Mouse (Mus musculus) kidney, postnatal 0 days (tissue): ENCODE data around the gene Fas. TPM values are rescaled to one million over a fixed set of nuclear protein-coding genes. Genes with fewer than 3 reads are reported as not detected.

ENCODE experiments used
- ATAC-seq: fragments of 200-750 bp; cut with Nextera tagmentation; replicated peaks from 2 replicates; pipeline ENCODE4 v1.8.0; 2017; ENCODE audit warnings: low read depth, moderate number of reproducible peaks, moderate TSS enrichment, moderate library complexity; ENCODE audit not compliant: low FRiP score
- DNase-seq: peaks from one replicate; pipeline ENCODE4 v3.0.0-alpha.2; 2016; ENCODE audit warnings: low spot score
- H3K27ac ChIP-seq: fragments of 300-500 bp; sonication (generic); 2 replicates; pipeline ENCODE4 v1.5.1; 2014; ENCODE audit warnings: mild to moderate bottlenecking
- H3K27me3 ChIP-seq: fragments of 300-500 bp; sonication (generic); 2 replicates; pipeline ENCODE4 v1.6.1; 2014; ENCODE audit warnings: low read length, mixed read lengths; ENCODE audit not compliant: insufficient read depth
- H3K36me3 ChIP-seq: fragments of 300-500 bp; sonication (generic); 2 replicates; pipeline ENCODE4 v1.6.1; 2014; ENCODE audit warnings: low read length, mixed read lengths; ENCODE audit not compliant: insufficient read depth
- H3K4me1 ChIP-seq: fragments of 300-500 bp; sonication (generic); replicated peaks from 2 replicates; pipeline ENCODE4 v1.6.1; 2014; ENCODE audit warnings: antibody characterized with exemption, low read length, mixed read lengths; ENCODE audit not compliant: insufficient read depth
- H3K4me2 ChIP-seq: fragments of 300-500 bp; sonication (generic); 2 replicates; pipeline ENCODE4 v1.6.1; 2014; ENCODE audit warnings: mild to moderate bottlenecking, low read length, moderate library complexity, mixed read lengths
- H3K4me3 ChIP-seq: fragments of 300-500 bp; sonication (generic); replicated peaks from 2 replicates; pipeline ENCODE4 v1.5.1; 2014; ENCODE audit warnings: low read depth, low read length
- H3K9ac ChIP-seq: fragments of 300-500 bp; sonication (generic); 2 replicates; pipeline ENCODE4 v1.6.1; 2014; ENCODE audit warnings: low read depth, low read length
- H3K9me3 ChIP-seq: fragments of 300-500 bp; sonication (generic); replicated peaks from 2 replicates; pipeline ENCODE4 v1.6.1; 2016; ENCODE audit warnings: low read length, inconsistent platforms, mixed read lengths
- CTCF ChIP-seq: IDR thresholded peaks from 2 replicates; pipeline ENCODE4 v1.5.1; 2016; ENCODE audit warnings: antibody characterized with exemption, low read depth, mild to moderate bottlenecking, moderate library complexity
- WGBS: fragments of 180-500 bp; shearing (Covaris S2); extraction: QIAGEN DNeasy Blood & Tissue Kit; methylation state at CpG from one replicate; pipeline ENCODE4 v1.1.7; 2014; 5-methylcytosine and 5-hydroxymethylcytosine counted together
- polyA plus RNA-seq: library from polyadenylated mRNA; unstranded; fragments of >200 nt; fragmentation: Nextera tagmentation; extraction: Ambion mirVana; gene quantifications from 2 replicates; pipeline ENCODE4 v1.2.1, GENCODE M21; 2015

Fas gene
- polyA plus RNA-seq, 1 experiment from 2014 or later: 8.4 TPM

GRCm38 (mm10) chr19:34251900-34252299, 38.6 kb upstream of the Fas start:
- Histone ChIP-seq H3K27ac (no peak overlapping the region), H3K4me3 (no peak overlapping the region), H3K27me3 (no peaks in the 10 kb centered on the region), H3K9ac (no peak overlapping the region), H3K4me1 (0 out of 2 replicates have a peak, but pooled peaks cover 5% of the 10 kb centered on the region), H3K36me3 (no peaks in the 10 kb centered on the region), H3K4me2 (peak overlapping the region; percentile 41; the same call in 1 of the 2 replicates), H3K9me3 (no peaks in the 10 kb centered on the region)
- DNase-seq (no peak), ATAC-seq (no peak)
- TF ChIP-seq CTCF: no peak
- WGBS: 62% methylated on average over 2 of the region's 2 CpGs

- no peaks in the 10 kb centered on the region for H3K9me3 ChIP-seq
- H3K27ac ChIP-seq: no peak overlapping the region
- TF ChIP-seq CTCF: no peak
- H3K9ac ChIP-seq: no peak overlapping the region
- 43% methylated on average over 9 of the region's 9 CpGs for WGBS
- ATAC-seq: no peak; the same call in 1 of the 2 replicates
- no peak overlapping the region for H3K4me3 ChIP-seq
- DNase-seq: peak; percentile 52
- H3K36me3 ChIP-seq: no peaks in the 10 kb centered on the region
- no peaks in the 10 kb centered on the region for H3K27me3 ChIP-seq
- 0 out of 2 replicates have a peak, but pooled peaks cover 5% of the 10 kb centered on the region for H3K4me1 ChIP-seq
- H3K4me2 ChIP-seq: peak overlapping the region; percentile 41; the same call in 1 of the 2 replicates
Observed at GRCm38 (mm10) chr19:34252450-34252849, 38.0 kb upstream of the Fas start.

GRCm38 (mm10) chr19:34254101-34254879, 36.2 kb upstream of the Fas start:
- no peak for TF ChIP-seq CTCF
- peak overlapping the region; percentile 40; the same call in 1 of the 2 replicates for H3K9ac ChIP-seq
- 32% methylated on average over 14 of the region's 14 CpGs for WGBS
- H3K4me2 ChIP-seq: peak overlapping the region; percentile 51
- ATAC-seq (no peak), DNase-seq (peak; percentile 49)
- no peaks in the 10 kb centered on the region for H3K9me3 ChIP-seq
- no peaks in the 10 kb centered on the region for H3K27me3 ChIP-seq
- H3K27ac ChIP-seq: peak overlapping the region; percentile 78
- no peaks in the 10 kb centered on the region for H3K36me3 ChIP-seq
- H3K4me3 ChIP-seq: peak overlapping the region; percentile 40
- 0 out of 2 replicates have a peak, but pooled peaks cover 5% of the 10 kb centered on the region for H3K4me1 ChIP-seq

- WGBS: 20% methylated on average over 16 of the region's 16 CpGs
- H3K27me3 ChIP-seq: no peaks in the 10 kb centered on the region
- peak; percentile 85 for DNase-seq
- H3K9me3 ChIP-seq: no peaks in the 10 kb centered on the region
- peak within 1 kb of the TSS; percentile 78 for H3K27ac ChIP-seq
- peak within 1 kb of the TSS; percentile 51 for H3K4me2 ChIP-seq
- ATAC-seq: peak; percentile 67
- H3K36me3 ChIP-seq: no peaks in the 10 kb centered on the region
- H3K4me1 ChIP-seq: 0 out of 2 replicates have a peak, but pooled peaks cover 5% of the 10 kb centered on the region
- H3K4me3 ChIP-seq: peak within 1 kb of the TSS; percentile 40
- peak within 1 kb of the TSS; percentile 40; the same call in 1 of the 2 replicates for H3K9ac ChIP-seq
- no peak for TF ChIP-seq CTCF
Observed at GRCm38 (mm10) chr19:34254880-34255681, 35.4 kb upstream of the Fas start, which contains the start of gene Acta2. Acta2 (minus strand) TSS chr19:34255590.

DNA sequence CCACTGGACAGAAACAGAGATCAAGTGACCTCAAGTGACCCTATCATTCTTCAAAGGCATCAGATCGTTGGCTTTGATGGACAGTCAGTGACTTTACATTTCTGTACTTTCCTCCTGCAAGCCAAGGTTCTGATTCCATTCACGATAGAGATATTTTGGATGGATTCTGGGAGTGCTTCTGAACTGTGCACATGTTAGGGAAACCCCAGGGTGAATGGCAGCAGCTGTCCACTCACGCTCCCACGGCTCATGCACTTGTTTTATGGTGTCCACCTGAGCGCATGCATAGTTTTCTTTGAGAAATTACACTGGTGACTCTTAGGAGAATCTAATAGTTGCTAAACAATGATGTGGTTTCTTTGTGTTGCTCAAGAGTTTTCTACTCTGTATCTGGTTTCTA, 34.3 kb upstream of the Fas start:
- Histone ChIP-seq H3K9me3 (no peaks in the 10 kb centered on the region), H3K4me3 (no peak overlapping the region), H3K9ac (no peak overlapping the region), H3K27me3 (no peaks in the 10 kb centered on the region), H3K36me3 (no peaks in the 10 kb centered on the region), H3K4me2 (no peak overlapping the region), H3K27ac (no peak overlapping the region), H3K4me1 (0 out of 2 replicates have a peak, but pooled peaks cover 5% of the 10 kb centered on the region)
- ATAC-seq: no peak
- no peak for TF ChIP-seq CTCF
- DNase-seq: no peak
- WGBS: 40% methylated on average over 5 of the region's 5 CpGs

- DNase-seq (no peak), ATAC-seq (no peak)
- TF ChIP-seq CTCF: no peak
Observed at GRCm38 (mm10) chr19:34256936-34257335, 33.5 kb upstream of the Fas start.

More at GRCm38 (mm10) chr19:34256936-34257335, 33.5 kb upstream of the Fas start:
- Histone ChIP-seq H3K4me1 (0 out of 2 replicates have a peak, but pooled peaks cover 5% of the 10 kb centered on the region), H3K9me3 (no peaks in the 10 kb centered on the region), H3K9ac (no peak overlapping the region), H3K27ac (no peak overlapping the region), H3K36me3 (no peaks in the 10 kb centered on the region), H3K27me3 (no peaks in the 10 kb centered on the region), H3K4me3 (no peak overlapping the region), H3K4me2 (no peak overlapping the region)
- 69% methylated on average over 2 of the region's 2 CpGs for WGBS
